Mouse (Mus musculus): ENCODE results near the gene Slc39a9.
A peak's percentile ranks its signal among the peaks of the same experiment; 100 is the strongest.

Gene Slc39a9

GRCm38 (mm10) chr12:80715915-80716314 lies 72.2 kb downstream of the Slc39a9 start:
- DNase-seq (ENCODE audit: extremely low spot score, low spot score), result no peak

- DNase-seq (ENCODE audit: extremely low spot score, low spot score), result no peak
These were observed 75.5 kb downstream of the Slc39a9 start for GRCm38 (mm10) chr12:80719141-80719540.

GRCm38 (mm10) chr12:80720507-80720906 lies 76.8 kb downstream of the Slc39a9 start:
- no peak for DNase-seq (ENCODE audit: extremely low spot score, low spot score)

- DNase-seq (ENCODE audit: extremely low spot score, low spot score), result no peak
These were observed 77.8 kb downstream of the Slc39a9 start for GRCm38 (mm10) chr12:80721458-80721857.

- DNase-seq (ENCODE audit: extremely low spot score, low spot score), result peak; percentile 80
These were observed 81.3 kb downstream of the Slc39a9 start for GRCm38 (mm10) chr12:80724853-80725559.

GRCm38 (mm10) chr12:80728207-80728606 lies 84.5 kb downstream of the Slc39a9 start:
- DNase-seq (ENCODE audit: extremely low spot score, low spot score), result no peak

- no peak for DNase-seq (ENCODE audit: extremely low spot score, low spot score)
These were observed 85.1 kb downstream of the Slc39a9 start for GRCm38 (mm10) chr12:80728814-80729213.

- no peak for DNase-seq (ENCODE audit: extremely low spot score, low spot score)
These were observed 86.3 kb downstream of the Slc39a9 start for GRCm38 (mm10) chr12:80729758-80730530.

- DNase-seq (ENCODE audit: extremely low spot score, low spot score), result peak; percentile 76
These were observed 86.9 kb downstream of the Slc39a9 start for GRCm38 (mm10) chr12:80730567-80730966.

Measured in neural tube, embryonic 10.5 days (tissue).